Mouse (Mus musculus) layer of hippocampus, adult 18-20 months (tissue): ENCODE data around the gene Amy1. TPM values are rescaled to one million over a fixed set of nuclear protein-coding genes. Genes with fewer than 3 reads are reported as not detected.
A peak's percentile ranks its signal among the peaks of the same experiment; 100 is the strongest.
"Not testable (repeated sequence)": the region's sequence is repeated elsewhere in the genome, so short reads cannot be mapped to it uniquely, and the experiment has no call there.

Experiments used
- DNase-seq, 2 experiments: peaks; one replicate each; pipeline ENCODE4 v3.0.0; 2022; ENCODE audit warnings: low spot score in 2 of 2
- long read RNA-seq: library from polyadenylated mRNA; stranded (forward); transcript quantifications from one replicate; pipeline ENCODE4 v2.0.0, GENCODE M21; 2021
- total RNA-seq, 2 experiments: library from RNA; stranded (reverse); gene quantifications; 2 replicates each; pipeline ENCODE4 v1.2.3; 2021

Amy1 gene
- total RNA-seq = 10 to 100 TPM; 11.4 to 12.6 TPM
- long read RNA-seq, partial matches to known transcripts = 0 of 1 reads
- long read RNA-seq, other reads (novel, unspliced or antisense) = 1 of 1 reads

- DNase-seq = no peak
Measured at GRCm38 (mm10) chr3:113606599-113606998, at the start of gene Amy1. Gene Amy1, minus strand, starts transcription at chr3:113606699.

DNA sequence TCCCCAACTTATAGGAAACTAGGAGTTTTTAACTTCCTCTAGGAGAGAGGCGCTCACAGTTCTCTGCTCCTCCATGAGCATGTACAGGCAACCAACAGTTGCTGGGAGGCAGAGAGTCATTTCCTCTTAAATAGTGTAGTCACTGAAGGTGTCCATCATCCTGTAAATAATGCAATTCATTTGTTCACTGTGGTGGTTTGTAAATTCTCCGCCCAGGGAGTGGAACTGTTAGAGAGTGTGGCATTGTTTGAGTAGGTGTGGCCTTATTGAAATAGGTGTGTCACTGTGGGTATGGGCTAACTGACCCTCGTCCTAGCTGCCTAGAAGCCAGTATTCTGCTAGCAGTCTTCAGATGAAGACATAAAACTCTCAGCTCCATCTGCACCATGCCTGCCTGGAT lies 47.8 kb upstream of the Amy1 start:
- no peak for DNase-seq

DNA sequence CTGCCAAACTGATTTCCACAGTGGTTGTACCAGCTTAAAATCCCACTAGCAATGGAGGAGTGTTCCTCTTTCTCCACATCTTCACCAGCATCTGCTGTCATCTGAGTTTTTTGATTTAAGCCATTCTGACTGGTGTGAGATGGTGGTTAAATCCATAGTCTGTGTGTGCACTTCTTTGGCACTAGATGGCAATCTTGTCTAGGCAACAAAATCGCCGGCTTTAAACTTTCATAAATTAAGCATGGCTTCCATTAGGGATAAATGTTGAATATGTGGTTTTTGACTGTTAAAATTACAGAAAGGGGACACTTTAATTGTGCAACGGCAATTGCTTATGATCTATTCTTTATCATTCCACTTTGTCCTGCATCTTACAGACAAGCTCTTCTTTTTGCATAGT lies 44.9 kb upstream of the Amy1 start:
- peak in 1 of 2 experiments; percentile 19 for DNase-seq

- DNase-seq = no peak
Measured at GRCm38 (mm10) chr3:113639545-113639944, 33.0 kb upstream of the Amy1 start.

- DNase-seq = no peak
Measured at GRCm38 (mm10) chr3:113634220-113634619, 27.7 kb upstream of the Amy1 start.

DNA sequence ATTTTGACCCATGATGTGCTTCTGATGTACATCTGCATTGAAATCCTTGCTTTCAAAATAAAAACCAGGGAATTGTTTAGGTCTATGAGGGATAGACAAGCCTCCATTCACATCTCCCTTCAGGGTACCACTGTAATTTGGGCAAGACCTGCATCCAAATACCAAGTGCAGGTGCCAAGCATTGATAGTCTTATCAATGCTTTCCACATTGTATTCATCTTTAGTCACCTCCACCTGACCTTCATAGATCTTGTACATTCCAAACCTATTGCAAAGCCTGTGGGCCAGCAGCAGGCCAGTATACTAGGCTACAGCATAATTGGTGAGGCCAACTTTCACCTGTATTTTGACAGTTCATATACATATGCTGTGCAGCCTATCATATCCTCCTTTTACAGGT lies 25.1 kb upstream of the Amy1 start:
- no peak for DNase-seq

GRCm38 (mm10) chr3:113630564-113630963 lies 24.1 kb upstream of the Amy1 start:
- no peak for DNase-seq

DNA sequence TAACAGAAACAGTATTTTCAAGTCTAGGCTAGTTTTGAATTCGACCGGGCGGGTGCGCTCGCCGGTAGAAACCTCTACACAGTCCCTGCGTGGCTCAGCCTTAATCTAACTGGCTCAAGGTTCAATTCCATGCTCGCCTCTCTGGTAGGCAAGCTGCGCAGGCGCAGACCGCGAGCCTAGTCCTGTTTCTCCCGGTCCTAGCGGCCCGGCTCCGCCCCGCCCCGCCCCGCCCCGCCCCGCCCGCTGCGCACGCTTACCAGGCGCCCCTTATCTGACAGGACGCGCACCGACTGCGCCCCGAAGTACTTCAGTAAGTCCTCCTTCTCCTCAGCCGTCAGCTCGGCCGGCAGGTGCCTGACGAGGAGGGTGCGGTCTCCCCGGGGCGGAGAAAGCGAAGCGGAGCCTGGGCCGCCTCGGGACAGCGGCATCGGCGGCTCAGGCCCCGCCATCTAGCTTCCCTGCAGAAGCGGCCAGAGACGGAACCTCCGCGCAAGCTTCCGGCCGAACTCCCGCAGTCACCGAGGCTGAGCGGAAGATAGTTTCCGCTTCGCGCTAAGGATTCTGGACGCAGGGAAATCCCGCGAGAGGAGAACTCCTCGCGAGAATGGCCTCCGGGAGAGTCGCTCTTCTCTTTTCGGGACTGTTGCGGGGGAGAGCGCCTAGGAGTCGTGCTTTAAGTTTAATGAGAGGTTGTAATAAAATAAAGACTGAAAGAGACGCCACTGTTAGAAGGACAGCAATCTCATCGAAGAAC lies 23.3 kb upstream of the Amy1 start, which contains the start of gene Rnpc3:
Gene Rnpc3, minus strand, starts transcription at position 544 of the 754 bp plus-strand sequence.
- DNase-seq = peak; percentile 90 to 96

DNA sequence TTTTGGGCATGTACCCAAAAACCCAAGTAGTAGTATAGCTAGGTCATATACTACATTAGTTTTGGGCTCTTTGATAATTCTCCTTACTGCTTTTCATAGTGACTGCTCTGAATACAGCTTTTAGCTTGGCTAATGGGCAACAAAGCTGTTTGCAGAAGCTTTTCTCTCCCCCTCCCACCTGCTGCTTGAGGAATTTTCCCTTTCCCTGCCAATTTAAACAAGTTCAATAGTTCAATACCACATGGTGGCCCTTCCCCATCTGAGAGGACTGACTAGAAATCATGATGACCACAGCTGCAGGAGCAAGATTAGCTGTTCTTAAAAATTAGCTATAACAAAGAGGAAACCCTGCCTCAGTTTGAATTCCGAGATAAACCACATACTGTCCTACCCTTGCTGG lies 15.7 kb downstream of the Amy1 start:
- no peak for DNase-seq

GRCm38 (mm10) chr3:113574578-113574977 lies 31.9 kb downstream of the Amy1 start:
- no peak for DNase-seq

- no peak for DNase-seq
Measured at GRCm38 (mm10) chr3:113574138-113574537, 32.4 kb downstream of the Amy1 start.

DNA sequence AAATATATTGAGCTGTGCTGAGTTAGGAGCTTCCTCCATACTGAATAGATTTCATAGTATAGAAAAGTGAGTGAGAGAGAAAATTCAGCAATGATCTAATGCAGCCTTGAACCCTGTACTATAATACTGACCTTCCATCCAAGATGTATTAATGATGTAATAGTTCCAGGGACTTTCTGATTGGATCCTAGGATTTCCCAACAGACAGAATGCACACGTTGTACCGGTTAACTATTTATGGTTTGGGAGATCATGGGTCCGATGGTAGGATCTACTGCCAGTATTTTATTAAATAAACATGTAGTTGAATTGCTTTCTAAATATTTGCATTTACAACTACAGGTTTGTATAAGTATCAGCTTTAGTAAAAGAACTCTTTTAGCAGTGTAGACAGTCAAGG lies 34.3 kb downstream of the Amy1 start:
- no peak for DNase-seq

- DNase-seq = no peak
Measured at GRCm38 (mm10) chr3:113539692-113540091, 66.8 kb downstream of the Amy1 start.

- DNase-seq = not testable (repeated sequence)
Measured at GRCm38 (mm10) chr3:113532328-113532727, 74.2 kb downstream of the Amy1 start, which contains the start of gene Amy2a1. Gene Amy2a1, minus strand, starts transcription at chr3:113532428.

Other genes starting within 250 kb of the Amy1 start
- gene Amy2a1, start 74.3 kb downstream of the Amy1 start, total RNA-seq = not detected
- 10 to 100 TPM; 25.5 to 27.9 TPM for gene Rnpc3, start 23.4 kb upstream of the Amy1 start, total RNA-seq